Mouse (Mus musculus): ENCODE results near the gene Znhit2.

- TF ChIP-seq CTCF (IDR thresholded peaks at IDR 0.05; ENCODE audit: low read depth, low read length) (no peak), TAL1 (conservative IDR thresholded peaks at IDR 0.05; ENCODE audit: low read depth, low read length) (no peak)
Observed at GRCm38 (mm10) chr19:6094119-6094518, 33.1 kb downstream of the Znhit2 start, which contains the start of gene AC131692.1.

Measured in G1E (cell line).